Mouse (Mus musculus): ENCODE results near the gene Ptp4a2. TPM values are rescaled to one million over a fixed set of nuclear protein-coding genes. Genes with fewer than 3 reads are reported as not detected.
A peak's percentile ranks its signal among the peaks of the same experiment; 100 is the strongest.

Ptp4a2 gene
- polyA plus RNA-seq, 1 experiment from 2014 or later = 252 TPM

DNA sequence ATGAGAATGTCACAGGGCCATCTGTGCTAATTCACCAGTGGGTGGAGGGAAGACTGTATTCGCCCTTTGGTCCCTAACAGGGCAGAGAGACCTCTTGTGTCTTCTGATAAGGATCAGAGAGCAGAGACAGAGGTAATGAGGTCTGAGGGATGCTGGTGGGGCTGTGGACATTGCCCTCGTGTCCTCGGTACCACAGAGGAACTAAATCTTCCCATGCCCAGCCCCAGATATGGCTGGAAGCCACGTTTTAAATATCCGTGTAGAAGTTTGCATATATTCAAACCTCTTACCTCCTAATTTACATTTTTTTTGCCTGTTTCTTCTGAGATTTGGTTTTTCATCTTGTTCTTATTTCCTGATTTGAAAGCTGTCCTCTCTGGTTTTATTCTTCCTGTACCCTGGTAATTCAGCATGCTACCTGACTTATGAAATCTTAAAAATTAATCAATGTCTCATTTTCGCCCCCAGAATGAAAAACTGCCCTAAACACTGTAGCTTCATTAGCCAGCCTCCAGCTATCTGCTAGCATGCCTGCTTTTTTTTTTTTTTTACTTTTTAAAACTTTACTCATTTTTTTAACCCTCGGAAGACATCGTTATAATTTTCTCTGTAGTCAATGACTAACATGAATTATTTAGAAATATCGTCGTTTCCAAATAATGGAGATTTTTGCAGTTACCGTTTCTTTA is 67.1 kb downstream of the Ptp4a2 start:
- H3K36me3 ChIP-seq (ENCODE audit: control insufficient read depth, insufficient read depth, low read length) = no peaks in the 10 kb centered on the region
- peaks cover 24% of the 10 kb centered on the region for H3K4me1 ChIP-seq (ENCODE audit: control insufficient read depth, insufficient read depth, low read length)
- peak overlapping the region; percentile 49 for H3K4me2 ChIP-seq (replicated peaks; ENCODE audit: low read depth, low read length)
- H3K27ac ChIP-seq (ENCODE audit: low read length) = peak overlapping the region; percentile 77
- ATAC-seq (ENCODE audit: insufficient number of reproducible peaks, insufficient read depth, low FRiP score, low read depth) = no peak
- H3K4me3 ChIP-seq (ENCODE audit: low read depth, low read length) = peak overlapping the region; percentile 23; the same call in 1 of the 2 replicates
- 69% methylated on average over 11 of the region's 11 CpGs for WGBS
- no peaks in the 10 kb centered on the region for H3K9me3 ChIP-seq (ENCODE audit: control insufficient read depth, low read depth, low read length)
- H3K27me3 ChIP-seq (ENCODE audit: control insufficient read depth, insufficient read depth, low read length) = no peaks in the 10 kb centered on the region
- H3K9ac ChIP-seq (replicated peaks; ENCODE audit: low read depth, low read length) = no peak overlapping the region

DNA sequence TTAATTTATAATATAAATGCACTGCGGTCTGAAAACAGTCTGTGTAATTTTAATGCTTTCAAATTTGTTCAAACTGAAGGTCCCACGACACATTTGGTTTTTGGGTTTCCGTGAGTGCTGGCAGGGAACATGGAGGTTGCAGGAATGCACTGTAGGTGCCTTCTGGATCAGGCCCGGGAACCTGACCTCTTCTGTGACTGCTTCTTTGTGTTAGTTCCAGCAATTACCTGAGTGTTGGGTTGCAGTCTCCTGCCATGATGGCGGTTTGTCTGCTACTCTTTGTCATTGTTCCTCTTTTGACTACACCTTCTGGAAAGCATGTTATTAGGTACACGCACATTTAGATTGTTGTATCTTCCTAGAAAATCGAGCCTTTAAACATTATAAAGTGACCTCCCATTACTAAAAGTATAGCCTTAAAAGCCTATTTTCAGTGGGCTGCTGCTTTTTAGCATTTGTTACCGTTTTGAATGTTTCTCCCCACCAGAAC is 67.7 kb downstream of the Ptp4a2 start:
- 71% methylated on average over 8 of the region's 8 CpGs for WGBS
- H3K4me3 ChIP-seq (ENCODE audit: low read depth, low read length) = no peak overlapping the region
- H3K9me3 ChIP-seq (ENCODE audit: control insufficient read depth, low read depth, low read length) = no peaks in the 10 kb centered on the region
- no peak for ATAC-seq (ENCODE audit: insufficient number of reproducible peaks, insufficient read depth, low FRiP score, low read depth)
- no peak overlapping the region for H3K27ac ChIP-seq (ENCODE audit: low read length)
- H3K4me2 ChIP-seq (replicated peaks; ENCODE audit: low read depth, low read length) = no peak overlapping the region
- H3K9ac ChIP-seq (replicated peaks; ENCODE audit: low read depth, low read length) = no peak overlapping the region
- peaks cover 24% of the 10 kb centered on the region for H3K4me1 ChIP-seq (ENCODE audit: control insufficient read depth, insufficient read depth, low read length)
- H3K36me3 ChIP-seq (ENCODE audit: control insufficient read depth, insufficient read depth, low read length) = no peaks in the 10 kb centered on the region
- H3K27me3 ChIP-seq (ENCODE audit: control insufficient read depth, insufficient read depth, low read length) = no peaks in the 10 kb centered on the region

DNA sequence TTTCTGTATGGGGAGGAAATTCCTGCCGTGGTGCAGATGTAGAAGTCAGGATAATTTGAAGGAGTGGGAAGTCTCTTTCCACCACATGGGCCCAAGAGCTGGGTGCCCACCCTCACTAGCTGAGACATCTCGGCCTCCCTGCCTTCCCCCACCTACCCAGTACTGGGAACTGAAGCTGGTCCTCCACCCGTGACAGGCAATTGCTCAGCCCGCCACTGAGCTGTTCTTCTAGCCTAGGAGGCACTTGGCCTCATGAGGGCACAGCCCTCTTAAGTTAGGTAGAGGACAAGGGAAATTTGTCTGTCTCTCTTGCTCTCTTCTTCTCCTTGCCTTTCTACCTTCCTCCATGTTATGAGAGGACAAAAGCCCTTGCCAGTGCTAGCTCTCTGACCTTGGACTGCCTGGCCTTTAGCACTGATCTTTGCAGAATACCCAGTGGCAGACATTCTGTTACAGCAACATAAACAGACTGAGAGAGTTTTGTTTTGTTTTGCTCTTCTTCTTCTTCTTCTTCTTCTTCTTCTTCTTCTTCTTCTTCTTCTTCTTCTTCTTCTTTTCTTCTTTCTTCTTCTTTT is 68.3 kb downstream of the Ptp4a2 start:
- no peak overlapping the region for H3K27ac ChIP-seq (ENCODE audit: low read length)
- H3K9ac ChIP-seq (replicated peaks; ENCODE audit: low read depth, low read length) = no peak overlapping the region
- no peak overlapping the region for H3K4me2 ChIP-seq (replicated peaks; ENCODE audit: low read depth, low read length)
- no peaks in the 10 kb centered on the region for H3K27me3 ChIP-seq (ENCODE audit: control insufficient read depth, insufficient read depth, low read length)
- H3K36me3 ChIP-seq (ENCODE audit: control insufficient read depth, insufficient read depth, low read length) = no peaks in the 10 kb centered on the region
- peaks cover 24% of the 10 kb centered on the region for H3K4me1 ChIP-seq (ENCODE audit: control insufficient read depth, insufficient read depth, low read length)
- H3K9me3 ChIP-seq (ENCODE audit: control insufficient read depth, low read depth, low read length) = no peaks in the 10 kb centered on the region
- ATAC-seq (ENCODE audit: insufficient number of reproducible peaks, insufficient read depth, low FRiP score, low read depth) = no peak
- 76% methylated on average over 4 of the region's 4 CpGs for WGBS
- H3K4me3 ChIP-seq (ENCODE audit: low read depth, low read length) = no peak overlapping the region

DNA sequence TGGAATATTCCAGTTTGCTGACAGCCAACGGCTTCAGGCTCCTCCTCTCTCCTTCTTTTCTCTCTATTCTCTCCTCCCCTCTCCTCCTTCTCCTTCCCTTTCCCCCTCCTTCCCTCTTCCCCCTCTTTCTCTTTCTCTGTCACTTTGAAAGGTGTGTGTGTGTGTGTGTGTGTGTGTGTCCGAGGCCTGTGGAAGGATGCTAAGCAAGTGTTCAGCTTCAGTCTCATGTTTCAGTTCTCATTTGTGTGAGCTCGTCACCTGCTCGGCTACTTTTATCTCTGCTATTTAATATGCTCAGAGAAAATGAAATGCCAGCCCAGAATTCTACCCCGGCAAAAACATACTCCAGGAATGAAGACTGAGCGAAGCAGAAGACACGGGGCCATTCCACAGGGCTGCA is 69.6 kb downstream of the Ptp4a2 start:
- 62% methylated on average over 7 of the region's 7 CpGs for WGBS
- H3K9me3 ChIP-seq (ENCODE audit: control insufficient read depth, low read depth, low read length) = no peaks in the 10 kb centered on the region
- no peak for ATAC-seq (ENCODE audit: insufficient number of reproducible peaks, insufficient read depth, low FRiP score, low read depth)

DNA sequence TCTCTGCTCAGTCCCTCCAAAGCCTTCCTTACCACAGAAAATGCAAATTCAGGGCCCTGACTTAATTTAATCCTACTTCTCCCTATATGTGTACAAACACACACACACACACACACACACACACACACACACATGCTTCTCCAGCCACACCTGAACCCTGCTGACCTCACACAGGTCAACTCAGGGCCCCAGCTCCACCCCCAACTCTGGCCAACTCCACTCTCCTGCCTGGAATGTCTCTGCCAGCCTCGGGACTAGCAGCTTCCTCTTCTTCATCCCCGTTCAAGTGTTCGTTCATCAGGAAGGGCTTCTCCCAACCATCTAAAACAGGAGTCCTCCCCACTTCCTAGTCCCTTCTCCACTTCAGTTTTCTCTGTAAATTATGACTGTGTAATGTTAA is 70.6 kb downstream of the Ptp4a2 start:
- H3K27me3 ChIP-seq (ENCODE audit: control insufficient read depth, insufficient read depth, low read length) = no peaks in the 10 kb centered on the region
- peaks cover 24% of the 10 kb centered on the region for H3K4me1 ChIP-seq (ENCODE audit: control insufficient read depth, insufficient read depth, low read length)
- H3K36me3 ChIP-seq (ENCODE audit: control insufficient read depth, insufficient read depth, low read length) = no peaks in the 10 kb centered on the region
- H3K27ac ChIP-seq (ENCODE audit: low read length) = peak overlapping the region; percentile 56; the same call in 1 of the 2 replicates
- 9% methylated on average over 3 of the region's 3 CpGs for WGBS
- ATAC-seq (ENCODE audit: insufficient number of reproducible peaks, insufficient read depth, low FRiP score, low read depth) = no peak
- no peak overlapping the region for H3K9ac ChIP-seq (replicated peaks; ENCODE audit: low read depth, low read length)
- H3K4me2 ChIP-seq (replicated peaks; ENCODE audit: low read depth, low read length) = no peak overlapping the region
- no peak overlapping the region for H3K4me3 ChIP-seq (ENCODE audit: low read depth, low read length)
- H3K9me3 ChIP-seq (ENCODE audit: control insufficient read depth, low read depth, low read length) = no peaks in the 10 kb centered on the region

More for the DNA sequence above, 69.6 kb downstream of the Ptp4a2 start:
- Histone ChIP-seq H3K4me3 (ENCODE audit: low read depth, low read length) (no peak overlapping the region), H3K27ac (ENCODE audit: low read length) (no peak overlapping the region), H3K27me3 (ENCODE audit: control insufficient read depth, insufficient read depth, low read length) (no peaks in the 10 kb centered on the region), H3K36me3 (ENCODE audit: control insufficient read depth, insufficient read depth, low read length) (no peaks in the 10 kb centered on the region), H3K9ac (replicated peaks; ENCODE audit: low read depth, low read length) (no peak overlapping the region), H3K4me2 (replicated peaks; ENCODE audit: low read depth, low read length) (no peak overlapping the region), H3K4me1 (ENCODE audit: control insufficient read depth, insufficient read depth, low read length) (peaks cover 24% of the 10 kb centered on the region)

DNA sequence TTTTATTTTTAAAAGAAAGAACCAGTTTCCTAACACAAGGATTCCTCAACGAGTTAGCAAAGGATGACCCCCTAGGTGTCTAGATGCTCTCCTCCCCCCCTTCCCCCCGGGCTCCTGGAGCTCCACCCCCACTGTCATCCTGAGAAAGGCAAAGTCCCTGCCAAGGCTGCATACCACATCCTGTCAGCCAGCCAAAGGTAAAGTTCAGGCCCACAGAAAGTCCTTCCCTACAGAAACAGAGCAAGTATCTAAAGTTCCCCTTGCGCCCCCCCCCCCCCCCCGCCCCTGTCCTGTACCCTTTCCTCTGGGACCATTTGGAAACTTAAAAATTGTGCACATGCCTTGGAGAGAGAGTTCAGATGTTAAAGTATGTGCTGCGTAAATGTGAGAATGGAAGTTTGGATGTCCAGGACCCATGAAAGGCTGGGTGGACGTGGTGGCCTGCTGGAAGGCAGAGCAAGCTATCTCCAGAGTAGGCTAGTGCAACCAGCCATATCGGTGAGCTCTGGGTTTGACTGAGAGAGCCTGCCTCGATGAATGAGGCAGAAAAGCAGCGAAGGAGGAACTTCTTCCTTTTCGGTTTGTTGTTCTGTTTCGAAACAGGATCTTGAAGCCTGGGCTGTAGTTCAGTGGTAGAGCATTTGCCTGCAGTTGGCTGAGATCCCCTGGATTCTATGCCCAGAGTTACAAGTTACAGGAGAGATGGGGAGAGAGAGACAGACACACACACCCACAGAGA is 71.7 kb downstream of the Ptp4a2 start:
- Histone ChIP-seq H3K36me3 (ENCODE audit: control insufficient read depth, insufficient read depth, low read length) (no peaks in the 10 kb centered on the region), H3K27me3 (ENCODE audit: control insufficient read depth, insufficient read depth, low read length) (no peaks in the 10 kb centered on the region), H3K27ac (ENCODE audit: low read length) (peak overlapping the region; percentile 56), H3K4me2 (replicated peaks; ENCODE audit: low read depth, low read length) (peak overlapping the region; percentile 7), H3K4me1 (ENCODE audit: control insufficient read depth, insufficient read depth, low read length) (peaks cover 17% of the 10 kb centered on the region), H3K4me3 (ENCODE audit: low read depth, low read length) (no peak overlapping the region), H3K9me3 (ENCODE audit: control insufficient read depth, low read depth, low read length) (no peaks in the 10 kb centered on the region), H3K9ac (replicated peaks; ENCODE audit: low read depth, low read length) (no peak overlapping the region)
- ATAC-seq (ENCODE audit: insufficient number of reproducible peaks, insufficient read depth, low FRiP score, low read depth) = peak; percentile 42; the same call in 1 of the 2 replicates
- 24% methylated on average over 11 of the region's 11 CpGs for WGBS

DNA sequence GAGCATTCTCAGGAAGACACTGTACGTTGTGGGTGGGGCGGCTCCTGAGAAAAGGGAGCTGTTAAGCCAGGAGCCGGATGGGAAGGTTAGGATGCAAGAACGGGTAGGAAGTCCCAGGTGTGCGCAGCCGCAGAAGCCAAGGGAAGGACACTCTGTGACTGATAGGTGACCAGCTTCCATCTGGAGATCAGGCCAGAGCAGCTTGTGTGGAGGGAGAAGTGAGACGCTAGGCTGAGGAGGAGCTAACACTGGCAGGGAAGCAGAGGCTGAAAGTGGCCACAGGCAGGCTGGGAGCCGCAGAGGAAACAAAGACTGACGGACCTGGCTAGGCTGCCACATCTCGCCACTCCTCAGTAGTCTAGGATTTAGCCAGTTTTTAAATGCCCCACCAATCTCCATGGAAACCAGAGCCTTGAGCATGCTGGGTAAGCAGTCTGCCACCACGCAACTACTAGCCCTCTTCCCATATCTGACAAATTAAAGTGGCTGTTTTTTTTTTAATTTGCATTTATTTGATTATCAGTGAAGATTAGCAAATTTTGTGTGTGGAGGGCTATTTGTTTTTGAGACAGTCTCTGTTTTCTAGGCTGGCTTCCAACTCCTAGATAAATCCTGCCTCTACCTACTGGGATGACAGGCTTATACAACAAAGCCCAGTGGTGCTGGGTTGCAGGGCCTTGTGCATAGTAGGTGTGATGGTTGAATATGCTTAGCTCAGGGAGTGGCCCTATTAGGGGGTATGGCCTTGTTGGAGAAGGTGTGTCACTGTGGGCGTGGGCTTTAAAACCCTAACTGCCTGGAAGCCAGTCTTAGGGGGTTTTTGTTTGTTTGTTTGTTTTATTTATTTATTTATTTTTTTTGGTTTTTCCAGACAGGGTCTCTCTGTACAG is 73.3 kb downstream of the Ptp4a2 start:
- H3K36me3 ChIP-seq (ENCODE audit: control insufficient read depth, insufficient read depth, low read length) = no peaks in the 10 kb centered on the region
- H3K9me3 ChIP-seq (ENCODE audit: control insufficient read depth, low read depth, low read length) = no peaks in the 10 kb centered on the region
- peaks cover 14% of the 10 kb centered on the region for H3K4me1 ChIP-seq (ENCODE audit: control insufficient read depth, insufficient read depth, low read length)
- H3K4me2 ChIP-seq (replicated peaks; ENCODE audit: low read depth, low read length) = no peak overlapping the region
- no peak overlapping the region for H3K4me3 ChIP-seq (ENCODE audit: low read depth, low read length)
- H3K27me3 ChIP-seq (ENCODE audit: control insufficient read depth, insufficient read depth, low read length) = no peaks in the 10 kb centered on the region
- no peak for ATAC-seq (ENCODE audit: insufficient number of reproducible peaks, insufficient read depth, low FRiP score, low read depth)
- no peak overlapping the region for H3K27ac ChIP-seq (ENCODE audit: low read length)
- H3K9ac ChIP-seq (replicated peaks; ENCODE audit: low read depth, low read length) = no peak overlapping the region
- 74% methylated on average over 12 of the region's 12 CpGs for WGBS

DNA sequence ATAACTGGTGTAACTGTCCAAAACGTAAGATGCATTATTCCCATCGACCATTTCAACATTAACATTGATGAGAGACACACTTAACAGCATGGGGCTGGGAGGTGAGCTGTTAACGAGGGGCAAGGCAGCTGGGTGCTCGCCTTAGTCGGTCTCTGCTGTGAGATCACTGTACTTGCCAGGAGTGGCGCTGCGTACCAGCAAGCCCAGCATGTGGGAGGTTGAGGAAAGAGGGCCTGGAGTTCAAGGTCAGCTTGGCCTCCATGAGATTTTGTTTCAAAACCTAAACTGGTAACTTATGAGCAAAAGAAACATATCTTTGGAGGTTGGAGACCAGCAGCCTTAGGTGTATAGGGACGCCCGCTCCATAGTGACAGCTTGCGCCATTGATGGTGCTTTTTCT is 78.6 kb downstream of the Ptp4a2 start:
- H3K4me2 ChIP-seq (replicated peaks; ENCODE audit: low read depth, low read length) = no peak overlapping the region
- ATAC-seq (ENCODE audit: insufficient number of reproducible peaks, insufficient read depth, low FRiP score, low read depth) = no peak
- no peaks in the 10 kb centered on the region for H3K9me3 ChIP-seq (ENCODE audit: control insufficient read depth, low read depth, low read length)
- H3K36me3 ChIP-seq (ENCODE audit: control insufficient read depth, insufficient read depth, low read length) = no peaks in the 10 kb centered on the region
- H3K27me3 ChIP-seq (ENCODE audit: control insufficient read depth, insufficient read depth, low read length) = no peaks in the 10 kb centered on the region
- no peak overlapping the region for H3K9ac ChIP-seq (replicated peaks; ENCODE audit: low read depth, low read length)
- 80% methylated on average over 10 of the region's 10 CpGs for WGBS
- H3K4me1 ChIP-seq (ENCODE audit: control insufficient read depth, insufficient read depth, low read length) = no peaks in the 10 kb centered on the region
- H3K4me3 ChIP-seq (ENCODE audit: low read depth, low read length) = no peak overlapping the region
- H3K27ac ChIP-seq (ENCODE audit: low read length) = no peak overlapping the region
